Mouse (Mus musculus) kidney, adult 18-20 months (tissue): ENCODE measurements around the gene Asb1.
A peak's percentile ranks its signal among the peaks of the same experiment; 100 is the strongest.

Experiments
- DNase-seq: peaks from one replicate; pipeline ENCODE4 v3.0.0; 2021

Asb1 gene

DNA sequence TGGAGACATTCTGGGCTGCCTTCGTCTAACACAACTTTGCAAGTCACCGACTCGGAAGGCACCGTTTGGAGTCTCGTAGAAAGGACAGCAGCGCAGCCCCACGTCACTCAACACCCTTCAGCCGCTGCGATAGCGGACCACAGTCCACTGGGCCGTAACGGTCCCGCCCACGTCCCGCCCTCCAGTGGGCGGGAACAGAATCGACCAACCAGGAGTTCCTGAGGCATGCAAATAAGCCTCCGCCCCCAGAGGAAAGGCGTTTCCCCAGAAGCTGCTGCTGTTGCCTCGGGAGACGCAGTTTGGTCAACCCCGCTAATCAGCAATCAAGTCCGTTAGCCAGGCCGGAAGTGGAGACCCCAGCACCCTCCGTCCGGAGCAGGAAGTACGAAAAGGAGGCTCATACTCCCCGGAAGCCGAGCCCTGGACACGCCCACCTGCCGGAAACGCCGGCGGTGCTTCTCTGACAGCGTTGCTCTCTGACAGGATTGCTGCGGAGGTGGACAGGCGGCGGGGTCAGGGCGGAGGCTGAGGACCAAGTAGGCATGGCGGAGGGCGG, at the start of gene Asb1:
Asb1 (plus strand) TSS at position 274 of the 556 bp plus-strand sequence.
- peak; percentile 97 for DNase-seq

DNA sequence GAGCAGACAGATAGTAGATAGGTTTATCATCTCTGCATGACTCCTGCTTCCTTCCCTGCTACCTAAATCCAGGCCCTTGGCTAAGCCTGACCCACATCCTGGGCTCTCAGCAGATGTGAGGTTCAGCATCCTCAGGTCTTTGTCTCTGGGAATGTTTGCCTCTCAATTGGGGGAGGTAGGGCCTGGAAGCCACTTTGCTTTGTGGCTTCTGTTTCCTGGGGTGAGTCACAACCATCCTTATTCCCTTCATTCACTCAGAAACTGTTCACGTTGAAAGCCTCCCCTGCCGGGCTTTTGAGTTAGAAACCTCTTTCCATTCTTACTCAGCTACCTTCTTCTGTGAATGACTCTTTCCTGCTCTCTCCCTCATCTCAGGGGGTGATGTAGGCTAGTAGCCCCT, 47.6 kb upstream of the Asb1 start:
- DNase-seq = no peak

DNA sequence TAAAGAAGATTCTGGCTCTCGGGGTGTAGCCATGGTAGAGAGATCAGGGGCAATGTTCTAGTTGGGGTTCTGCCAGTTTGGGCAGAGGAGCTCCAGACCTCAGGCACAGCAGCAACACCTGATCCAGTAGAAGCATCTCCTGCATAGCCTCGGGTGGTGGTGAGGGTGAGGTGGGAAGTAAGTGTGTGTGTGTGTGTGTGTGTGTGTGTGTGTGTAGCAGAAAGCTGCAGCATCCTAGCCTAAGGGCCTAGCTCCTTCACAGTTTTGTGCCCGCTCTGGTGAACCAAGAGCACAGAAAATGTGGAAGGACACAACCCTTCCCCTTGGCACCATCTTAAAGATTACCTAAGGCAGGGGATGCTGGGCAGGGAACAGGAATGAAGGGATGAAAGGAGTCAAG, 46.4 kb upstream of the Asb1 start:
- no peak for DNase-seq

DNA sequence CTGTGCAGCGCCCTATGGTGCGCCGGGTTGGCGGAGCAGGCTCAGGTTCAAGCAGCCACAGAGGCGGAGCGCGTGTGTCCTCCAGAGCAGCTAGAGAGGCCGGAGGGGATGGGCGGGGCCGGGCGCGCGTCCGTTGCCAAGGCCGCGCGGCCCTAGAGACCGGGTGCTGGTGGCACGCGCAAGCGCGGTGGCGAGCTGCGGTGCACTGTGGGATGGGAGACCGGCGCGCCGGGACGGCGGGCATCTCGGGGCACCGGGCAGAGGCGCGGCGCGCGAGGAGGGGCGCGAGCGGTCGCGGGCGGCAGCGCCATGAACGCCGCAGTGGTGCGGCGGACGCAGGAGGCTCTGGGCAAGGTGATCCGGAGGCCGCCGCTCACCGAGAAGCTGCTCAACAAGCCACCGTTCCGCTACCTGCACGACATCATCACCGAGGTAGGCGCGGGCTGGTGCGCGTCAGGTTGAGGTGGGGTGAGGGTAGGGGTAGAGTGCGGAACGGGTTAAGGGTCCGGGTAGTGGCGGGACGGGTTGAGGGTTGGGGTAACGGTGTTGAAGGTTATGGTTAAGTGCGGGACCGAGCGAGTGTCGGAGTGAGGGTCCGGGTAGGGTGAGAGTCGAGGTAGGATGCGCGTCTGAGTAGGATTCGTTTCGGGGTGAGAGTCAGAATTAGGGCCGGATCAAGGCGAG, 45.7 kb upstream of the Asb1 start, which contains the start of gene Traf3ip1:
Traf3ip1 (plus strand) TSS at position 191 of the 684 bp plus-strand sequence.
- DNase-seq = peak; percentile 93

DNA sequence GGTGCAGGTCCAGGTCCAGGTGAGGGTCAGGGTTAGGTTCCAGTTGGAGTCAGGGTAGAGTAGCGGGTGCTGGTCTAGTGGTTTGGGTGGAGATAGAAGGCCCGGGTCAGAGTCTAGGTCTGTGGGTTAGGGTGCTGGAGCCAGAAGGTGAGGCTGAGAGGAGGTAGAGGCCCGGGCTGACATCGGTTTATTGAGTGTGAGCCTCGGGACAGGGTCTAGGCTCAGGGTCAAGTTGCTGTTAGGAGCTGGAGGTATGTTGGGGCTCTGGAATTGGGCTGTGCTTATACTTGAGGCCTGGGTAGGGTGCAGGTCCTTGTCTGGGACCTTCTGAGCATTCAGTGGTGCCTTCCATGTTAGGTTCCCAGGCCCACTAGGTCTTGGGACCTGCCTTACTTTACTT, 45.0 kb upstream of the Asb1 start:
- DNase-seq = peak; percentile 9

DNA sequence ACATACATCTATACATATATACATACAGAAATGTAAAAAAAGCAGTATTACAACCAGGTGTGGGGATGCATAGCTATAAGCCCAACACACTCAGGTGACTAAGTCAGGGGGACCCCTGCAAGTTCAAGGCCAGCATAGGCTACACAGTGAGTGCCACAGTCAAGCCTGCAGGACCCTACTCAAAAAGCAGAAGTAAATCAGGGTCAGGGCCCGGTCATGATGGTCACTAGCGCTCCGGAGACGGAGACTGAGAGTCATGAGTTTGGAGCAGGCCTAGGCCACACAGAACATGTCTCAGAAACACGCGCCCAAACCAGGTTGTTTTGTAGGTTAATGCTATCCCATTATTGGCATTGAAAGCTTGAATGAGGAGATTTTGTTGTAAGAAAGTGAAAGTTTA, 41.8 kb upstream of the Asb1 start:
- no peak for DNase-seq

DNA sequence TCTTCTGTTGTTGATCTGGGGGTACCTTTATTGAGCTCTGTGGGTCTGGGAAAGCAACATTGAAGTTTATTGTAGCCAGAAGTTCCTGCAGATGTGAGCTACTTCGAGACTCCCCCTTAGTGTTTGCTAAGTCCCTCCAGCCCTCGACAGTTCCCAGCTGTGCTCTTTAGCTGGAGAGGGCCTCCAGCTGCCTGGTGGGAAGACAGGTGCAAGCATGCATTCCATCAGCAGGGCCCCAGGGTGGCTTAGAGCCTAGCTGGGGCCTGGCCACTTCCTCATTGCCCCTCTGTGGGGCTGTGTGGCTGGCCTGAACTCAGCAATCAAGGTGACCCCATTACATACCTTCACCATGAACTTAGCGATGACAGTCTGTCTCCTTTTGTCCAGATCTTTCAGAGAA, 35.7 kb upstream of the Asb1 start:
- no peak for DNase-seq

DNA sequence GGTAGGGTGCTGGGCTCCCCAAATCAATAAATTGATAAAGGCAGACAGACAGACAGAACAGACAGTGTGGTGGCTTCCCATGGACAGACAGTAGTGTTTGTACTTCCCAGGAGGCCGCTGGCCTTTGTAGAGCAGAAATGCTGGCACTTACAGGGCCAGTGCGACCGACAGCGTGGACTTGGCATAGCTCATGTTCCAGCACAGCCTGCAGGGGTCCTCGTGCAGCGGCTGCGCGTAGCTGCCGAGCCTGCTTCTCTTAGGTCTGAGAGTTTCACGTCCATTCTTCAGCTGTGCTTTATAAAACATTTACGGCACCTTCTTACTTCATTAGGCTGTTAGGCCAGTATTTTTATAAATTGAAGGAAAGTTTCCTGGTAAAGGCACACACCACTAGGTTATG, 25.4 kb upstream of the Asb1 start:
- DNase-seq = no peak

DNA sequence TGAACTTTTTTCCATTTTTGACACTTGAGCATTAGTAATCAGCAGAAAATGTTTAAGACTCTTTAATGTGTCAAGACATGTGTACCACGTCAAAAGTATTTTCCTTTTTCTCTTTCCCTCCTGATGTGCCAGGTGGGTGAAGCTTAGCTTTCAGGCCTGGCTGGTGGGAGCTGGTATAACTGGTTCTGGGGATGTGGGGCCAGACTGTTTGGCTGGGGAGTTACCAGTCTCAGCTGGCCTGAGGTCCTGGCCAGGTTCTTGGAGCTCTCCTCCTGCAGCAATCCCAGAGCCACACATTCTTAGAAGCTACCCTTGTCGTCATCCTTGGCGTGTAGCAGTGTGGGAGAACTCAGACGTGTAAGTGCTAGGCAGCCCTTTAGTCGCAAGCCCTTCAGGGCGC, 24.7 kb upstream of the Asb1 start:
- DNase-seq = no peak

DNA sequence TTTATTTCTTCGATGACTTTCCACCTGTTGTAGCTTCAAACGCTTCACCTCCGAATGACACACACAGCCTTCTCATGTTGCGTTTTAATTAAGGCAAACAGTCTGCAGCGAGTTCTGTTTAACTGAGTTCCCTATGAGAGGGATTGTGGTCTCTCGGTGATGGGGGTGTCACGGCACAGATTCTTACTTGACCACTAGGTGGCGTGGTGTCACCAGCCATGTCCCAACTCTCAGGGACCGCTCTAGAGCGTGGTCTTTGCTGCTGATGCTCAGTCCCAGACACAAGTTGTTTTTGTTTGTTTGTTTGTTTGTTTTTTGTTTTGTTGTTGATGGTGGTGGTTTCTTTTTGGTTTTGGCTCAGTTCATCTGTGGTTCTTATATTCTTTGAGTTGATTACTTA, 16.6 kb upstream of the Asb1 start:
- peak; percentile 53 for DNase-seq

DNA sequence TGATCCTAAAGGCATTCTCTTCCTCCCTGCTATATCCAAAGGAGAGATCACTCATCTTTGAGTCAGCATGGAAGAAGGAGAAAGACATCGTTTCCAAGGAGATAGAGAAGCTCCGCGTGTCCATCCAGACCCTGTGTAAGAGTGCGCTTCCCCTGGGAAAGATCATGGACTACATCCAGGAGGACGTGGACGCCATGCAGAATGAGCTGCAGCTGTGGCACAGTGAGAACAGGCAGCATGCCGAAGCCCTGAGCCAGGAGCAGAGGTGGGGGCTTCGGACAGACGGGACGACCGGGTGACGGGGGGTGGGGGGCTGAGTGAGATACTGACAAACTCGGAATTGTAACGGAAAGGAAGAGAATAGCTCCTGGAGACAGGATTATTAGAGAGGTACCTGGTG, 14.5 kb upstream of the Asb1 start:
- no peak for DNase-seq

DNA sequence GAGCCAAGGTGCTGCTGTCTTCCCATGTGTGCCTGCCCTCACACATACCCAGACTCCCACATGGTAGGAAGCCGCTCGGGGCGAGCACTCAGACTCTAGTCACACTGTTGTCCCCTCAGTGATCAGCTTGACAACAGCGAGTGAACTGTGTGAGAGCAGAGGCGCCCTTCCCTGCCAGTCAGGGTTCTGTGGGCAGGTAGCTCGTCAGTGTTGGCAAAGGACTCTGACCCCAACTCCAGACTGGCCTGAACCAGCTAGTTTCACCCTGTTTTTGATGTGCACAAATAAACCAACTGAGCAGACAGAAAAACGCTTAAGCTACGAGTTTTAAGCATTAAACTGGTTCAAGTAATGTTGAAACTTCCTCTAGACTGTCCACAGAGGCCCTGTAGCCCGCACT, 10.2 kb upstream of the Asb1 start:
- DNase-seq = peak; percentile 69

DNA sequence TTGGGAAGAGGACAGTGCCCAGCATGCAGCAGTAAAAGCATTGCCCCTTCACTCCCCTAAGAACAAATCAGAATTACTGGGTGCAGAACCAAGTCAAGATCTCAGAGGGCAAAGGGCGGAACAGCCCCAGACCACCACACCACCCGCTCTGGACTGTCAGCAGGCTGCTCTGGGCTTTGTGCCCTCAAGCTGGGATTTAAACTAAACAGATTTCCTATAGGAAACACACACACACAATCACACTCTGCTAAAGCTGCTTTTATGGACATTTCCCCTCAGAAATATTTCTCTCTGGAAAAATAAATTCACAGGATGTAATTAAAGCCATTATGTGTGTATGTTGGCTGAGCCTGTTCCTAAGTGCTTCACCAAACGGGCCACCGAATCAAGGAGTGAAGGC, 8.1 kb upstream of the Asb1 start:
- no peak for DNase-seq

DNA sequence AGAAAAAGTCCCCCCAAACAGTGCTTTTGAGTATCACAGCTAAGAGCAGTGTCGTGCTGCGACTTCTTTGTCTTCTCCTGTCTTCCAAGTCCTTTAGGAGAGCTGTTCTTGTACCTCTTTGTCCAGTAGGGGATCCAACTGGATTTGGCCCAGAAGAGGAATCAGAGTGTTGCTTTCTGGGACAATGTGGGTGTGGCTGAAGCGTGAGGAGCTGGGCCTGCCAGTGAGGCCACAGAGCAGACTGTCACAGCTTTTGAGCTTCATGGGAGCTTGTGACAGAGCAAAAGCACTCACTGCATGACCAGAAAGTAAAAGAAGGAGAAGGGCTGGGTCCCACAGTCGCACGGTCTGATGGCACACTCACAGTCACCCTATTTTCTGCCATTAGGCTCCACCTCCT, 7.5 kb upstream of the Asb1 start:
- no peak for DNase-seq

DNA sequence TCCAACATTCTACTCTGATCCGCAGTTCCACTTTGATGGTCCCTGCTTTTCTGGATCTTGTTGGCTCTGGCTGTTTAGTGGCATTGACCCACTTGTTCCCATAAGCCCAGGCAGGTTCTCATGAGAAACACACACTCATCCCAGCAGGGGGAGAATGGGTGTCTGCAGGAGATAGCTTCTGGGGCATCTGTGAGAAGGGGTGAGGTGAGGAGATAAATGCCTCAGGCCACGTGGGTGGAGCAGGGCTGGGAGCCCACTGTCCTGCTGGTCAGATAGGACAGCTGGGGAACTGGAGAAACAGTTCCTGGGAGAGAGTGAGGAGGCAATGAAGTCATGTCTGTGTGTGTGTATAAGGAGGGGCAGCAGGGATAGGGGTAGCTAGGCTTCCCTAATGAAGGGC, 6.9 kb upstream of the Asb1 start:
- DNase-seq = no peak

DNA sequence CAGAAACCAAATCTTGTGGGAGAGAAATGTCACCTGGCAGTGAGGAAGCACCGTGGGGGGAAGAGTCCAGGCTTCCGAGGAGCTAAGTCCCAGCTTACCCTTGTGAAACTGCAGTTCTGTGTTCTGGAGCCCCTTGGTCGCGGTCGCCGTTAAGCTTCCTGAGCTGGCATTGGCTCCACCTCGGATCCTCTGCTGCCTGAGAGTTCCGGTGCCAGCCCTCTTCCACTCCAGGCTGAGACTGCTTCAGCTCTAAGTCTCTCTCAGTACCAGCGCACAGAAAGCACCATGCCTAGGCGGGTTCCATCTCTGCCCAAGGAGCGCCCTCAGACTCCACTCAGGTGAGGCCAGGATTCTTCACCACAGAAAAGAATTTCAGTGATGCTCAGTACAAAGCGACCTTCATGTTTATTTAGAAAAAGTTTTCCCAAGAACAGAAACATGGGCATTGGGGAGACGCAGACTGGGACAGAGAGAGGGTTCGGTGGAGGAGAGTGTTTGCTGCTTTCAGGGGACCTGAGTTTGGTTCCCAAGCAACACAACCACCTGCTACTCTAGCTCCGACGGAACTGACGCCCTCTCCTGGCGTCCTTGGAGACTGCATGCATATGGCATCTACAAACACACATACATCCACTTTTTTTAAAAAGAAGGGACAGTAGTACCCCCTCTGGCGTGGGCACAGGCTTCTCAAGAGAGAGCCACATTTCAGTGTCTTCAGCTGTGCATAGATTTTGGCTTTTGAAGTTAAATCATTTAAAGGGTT, 6.2 kb upstream of the Asb1 start:
- no peak for DNase-seq

DNA sequence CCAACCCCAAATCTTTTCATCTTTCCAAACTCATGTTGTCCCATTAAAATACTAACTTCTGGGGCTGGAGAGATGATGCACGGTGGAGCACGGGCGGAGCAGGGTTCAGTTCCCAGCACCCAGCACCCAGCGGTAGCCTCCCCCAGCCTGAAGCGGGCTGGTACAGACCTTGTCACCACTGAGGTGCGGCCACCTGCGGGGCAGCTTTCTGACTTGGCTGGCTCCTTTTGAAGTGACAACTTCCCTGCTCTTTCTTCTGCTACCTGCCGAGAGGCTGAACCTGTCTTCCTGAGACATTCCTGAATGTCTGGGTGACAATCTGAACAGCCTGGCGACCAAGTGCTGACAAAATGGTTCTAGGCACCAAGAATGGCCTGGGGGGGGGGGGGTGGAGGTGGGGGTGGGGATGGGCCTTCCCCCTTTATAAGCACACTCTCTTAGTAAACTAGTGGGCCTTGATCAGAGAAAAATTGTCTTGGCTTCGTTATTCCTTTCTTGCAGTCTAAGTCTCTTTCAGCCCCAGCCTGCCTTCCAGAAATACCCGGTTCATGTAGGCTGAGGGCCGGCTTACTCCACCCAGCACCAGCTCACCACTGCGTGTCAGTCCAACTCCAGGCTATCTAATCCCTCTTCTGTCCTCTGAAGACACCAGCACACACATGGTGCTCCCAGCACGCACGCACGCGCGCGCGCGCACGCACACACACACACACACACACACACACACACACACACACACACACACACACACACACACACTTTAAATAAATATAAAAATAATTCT, 2.4 kb upstream of the Asb1 start:
- no peak for DNase-seq

DNA sequence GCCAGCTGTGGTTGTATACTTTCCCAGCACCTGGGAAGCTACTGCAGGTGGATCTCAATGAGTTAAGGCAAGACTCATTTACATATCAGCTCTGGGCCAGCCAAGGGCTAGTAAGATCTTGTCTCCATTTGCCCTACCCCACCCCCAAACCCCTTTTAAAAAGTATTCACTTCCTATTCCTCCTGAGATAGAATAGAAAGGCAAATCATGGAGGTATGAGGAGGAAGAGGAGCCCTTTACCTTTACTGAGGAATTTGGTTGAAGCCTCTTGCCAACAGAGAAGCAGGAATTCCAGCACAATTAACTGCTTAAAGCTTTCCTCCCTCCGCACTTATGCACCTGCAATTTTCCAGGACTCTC, 1.8 kb upstream of the Asb1 start:
- no peak for DNase-seq

DNA sequence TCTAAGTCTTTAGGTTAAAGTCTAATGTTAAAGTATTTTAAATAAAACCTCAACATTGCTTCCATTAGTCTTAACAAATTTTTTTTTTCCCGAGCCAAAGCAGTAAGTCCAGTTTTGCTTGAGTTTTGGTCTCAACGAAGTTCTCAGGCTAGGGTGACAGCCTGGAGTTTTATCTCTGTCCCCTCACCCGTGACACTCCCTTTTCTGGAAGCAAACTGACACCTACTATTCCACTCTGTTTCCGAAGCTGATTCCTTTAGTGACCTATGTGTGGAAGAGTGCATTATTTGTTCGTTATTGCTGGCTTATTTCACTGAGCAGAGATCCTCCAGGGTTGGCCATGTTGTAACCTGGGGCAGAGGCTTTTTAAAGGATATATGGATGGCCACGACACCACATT, 1.1 kb upstream of the Asb1 start:
- no peak for DNase-seq

DNA sequence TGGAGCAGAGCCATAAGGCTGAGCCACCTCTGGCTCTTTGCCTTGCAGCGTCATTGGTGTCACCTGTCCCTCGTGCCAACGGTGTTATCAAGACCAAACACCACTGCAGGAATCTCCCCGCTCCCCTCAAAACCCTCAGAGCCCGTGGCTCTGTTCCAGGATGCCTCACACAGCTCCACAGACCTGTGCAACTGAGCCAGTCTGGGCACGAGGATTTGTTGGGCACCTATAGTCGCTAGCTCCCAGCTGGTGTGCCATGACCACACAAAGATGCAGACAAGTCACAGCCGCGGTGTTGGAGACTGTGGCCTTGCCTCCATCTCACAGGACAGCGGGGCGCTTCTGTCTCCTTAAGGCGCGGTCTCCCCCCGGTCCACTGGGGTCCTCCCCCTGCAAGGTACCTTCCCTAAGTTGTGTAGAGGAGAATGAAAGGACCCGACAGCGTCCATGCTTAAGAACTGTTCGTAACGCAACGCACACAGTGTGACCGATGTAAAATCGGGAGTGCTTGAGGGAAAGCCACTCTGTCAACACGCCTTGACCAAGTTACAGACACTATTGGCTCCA, 557 bp upstream of the Asb1 start:
- DNase-seq = no peak

DNA sequence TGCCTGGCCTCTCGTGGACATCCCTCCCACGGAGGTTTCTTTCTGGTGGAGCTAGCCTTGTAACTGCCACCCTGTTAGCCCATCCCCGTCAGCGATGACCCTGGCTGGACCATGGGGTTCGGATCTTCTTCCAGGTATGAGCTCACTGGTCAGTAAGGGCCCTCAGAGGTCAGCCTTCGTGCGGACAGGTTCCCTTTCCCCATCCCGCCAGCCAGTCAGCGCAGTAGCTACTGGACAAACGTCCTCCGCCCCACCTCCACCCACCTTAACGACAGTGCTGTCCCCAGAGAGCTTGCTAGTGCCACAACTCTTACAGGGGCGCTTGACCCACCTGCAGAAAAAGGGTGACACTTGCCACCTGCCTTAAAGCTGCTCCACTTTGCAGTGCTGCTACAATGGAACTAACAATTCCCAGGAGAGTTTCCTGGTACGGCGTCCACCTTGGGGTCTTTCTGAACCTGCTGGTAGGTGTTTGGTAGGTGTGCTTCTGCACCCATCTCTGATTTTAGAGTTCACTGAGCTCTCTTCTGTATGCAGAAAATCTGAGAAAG, 773 bp downstream of the Asb1 start:
- no peak for DNase-seq

DNA sequence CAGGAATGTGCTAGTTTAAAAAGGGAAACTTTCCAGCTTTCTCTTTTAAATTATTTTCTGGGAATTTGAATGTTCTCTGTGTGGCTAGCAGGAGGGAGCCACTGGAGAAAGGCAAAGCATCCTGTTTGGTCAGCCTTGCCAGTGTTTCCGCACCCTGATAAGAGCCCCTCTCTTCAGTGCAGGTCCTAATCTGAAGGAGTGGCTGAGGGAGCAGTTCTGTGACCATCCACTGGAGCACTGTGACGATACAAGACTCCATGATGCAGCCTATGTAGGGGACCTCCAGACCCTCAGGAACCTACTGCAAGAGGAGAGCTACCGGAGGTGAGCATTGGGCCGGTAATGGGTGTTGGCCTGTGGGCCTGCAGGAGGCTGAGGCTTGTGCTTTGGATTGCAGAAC, 3.6 kb downstream of the Asb1 start:
- no peak for DNase-seq

DNA sequence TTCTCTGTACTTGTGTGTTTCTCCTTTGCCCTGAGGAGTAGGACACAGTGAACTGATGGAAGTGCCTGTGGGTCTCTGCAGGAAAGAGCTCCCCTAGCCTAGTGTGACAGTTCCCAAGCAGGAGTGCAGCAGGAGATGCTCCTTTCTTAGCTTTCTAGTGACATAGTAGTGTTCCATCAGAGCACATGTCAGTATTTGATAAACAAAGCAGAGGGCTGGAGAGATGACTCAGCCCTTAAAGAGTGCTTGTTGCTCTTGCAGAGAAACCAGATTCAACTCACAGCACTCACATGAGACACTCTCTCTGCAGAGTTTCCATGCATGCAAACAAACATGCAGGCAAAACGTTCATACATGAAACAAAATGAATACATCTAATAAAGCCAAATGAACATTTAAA, 4.9 kb downstream of the Asb1 start:
- no peak for DNase-seq
